Mouse (Mus musculus) midbrain, postnatal 0 days (tissue): ENCODE measurements at regions not wholly inside any gene's neighbourhood (a gene's known extent, or its start where the extent isn't known, plus 50 kb on each side); places are given as distances from the start of the nearest gene placed in this dataset.

Source experiments
- ATAC-seq: fragments of 200-750 bp; cut with Nextera tagmentation; 2 replicates; pipeline ENCODE4 v1.8.0; 2017; ENCODE audit warnings: moderate number of reproducible peaks, mild to moderate bottlenecking, moderate TSS enrichment, moderate library complexity; ENCODE audit not compliant: low FRiP score
- DNase-seq: peaks from one replicate; pipeline ENCODE4 v3.0.0-alpha.2; 2015; ENCODE audit warnings: low spot score
- H3K27ac ChIP-seq: fragments of 300-500 bp; sonication (generic); 2 replicates; pipeline ENCODE4 v1.5.1; 2014; ENCODE audit warnings: low read depth, mild to moderate bottlenecking, low read length, mixed read lengths
- H3K27me3 ChIP-seq: fragments of 300-500 bp; sonication (generic); 2 replicates; pipeline ENCODE4 v1.6.1; 2014; ENCODE audit warnings: low read length, control low read depth, mixed read lengths; ENCODE audit not compliant: insufficient read depth
- H3K36me3 ChIP-seq: fragments of 300-500 bp; sonication (generic); 2 replicates; pipeline ENCODE4 v1.6.1; 2014; ENCODE audit warnings: low read length, control low read depth, mixed read lengths; ENCODE audit not compliant: insufficient read depth
- H3K4me1 ChIP-seq: fragments of 300-500 bp; sonication (generic); 2 replicates; pipeline ENCODE4 v1.6.1; 2014; ENCODE audit warnings: mild to moderate bottlenecking, control low read depth, antibody characterized with exemption, low read length, mixed read lengths; ENCODE audit not compliant: insufficient read depth
- H3K4me2 ChIP-seq: fragments of 300-500 bp; sonication (generic); 2 replicates; pipeline ENCODE4 v1.6.1; 2014; ENCODE audit warnings: low read depth, mild to moderate bottlenecking, low read length, mixed read lengths; ENCODE audit not compliant: poor library complexity, severe bottlenecking
- H3K4me3 ChIP-seq: fragments of 300-500 bp; sonication (generic); 2 replicates; pipeline ENCODE4 v1.5.1; 2014; ENCODE audit warnings: low read depth, mild to moderate bottlenecking, low read length, moderate library complexity
- H3K9ac ChIP-seq: fragments of 300-500 bp; sonication (generic); replicated peaks from 2 replicates; pipeline ENCODE4 v1.6.1; 2014; ENCODE audit warnings: mild to moderate bottlenecking, low read length, moderate library complexity, mixed read lengths; ENCODE audit not compliant: poor library complexity, severe bottlenecking
- H3K9me3 ChIP-seq: fragments of 300-500 bp; sonication (generic); 2 replicates; pipeline ENCODE4 v1.6.1; 2016; ENCODE audit warnings: low read length, control low read depth
- CTCF ChIP-seq: IDR thresholded peaks from 2 replicates; pipeline ENCODE4 v1.5.1; 2016; ENCODE audit warnings: antibody characterized with exemption, mild to moderate bottlenecking
- WGBS: fragments of 180-500 bp; shearing (Covaris S2); extraction: QIAGEN DNeasy Blood & Tissue Kit; methylation state at CpG from one replicate; pipeline ENCODE4 v1.1.7; 2014; 5-methylcytosine and 5-hydroxymethylcytosine counted together

- Histone ChIP-seq H3K27ac (no peak overlapping the region), H3K9ac (no peak overlapping the region), H3K4me1 (no peaks in the 10 kb centered on the region), H3K27me3 (no peaks in the 10 kb centered on the region), H3K4me2 (no peak overlapping the region), H3K36me3 (no peaks in the 10 kb centered on the region), H3K9me3 (no peaks in the 10 kb centered on the region), H3K4me3 (no peak overlapping the region)
- no peak for TF ChIP-seq CTCF
- ATAC-seq (no peak), DNase-seq (no peak)
- 73% methylated on average over 7 of the region's 7 CpGs for WGBS
These were observed 249.3 kb upstream of the Hnrnpa3 start for GRCm38 (mm10) chr2:75409806-75410205.

- Histone ChIP-seq H3K27ac (no peak overlapping the region), H3K4me2 (no peak overlapping the region), H3K27me3 (no peaks in the 10 kb centered on the region), H3K4me3 (no peak overlapping the region), H3K4me1 (no peaks in the 10 kb centered on the region), H3K9ac (no peak overlapping the region), H3K9me3 (no peaks in the 10 kb centered on the region), H3K36me3 (no peaks in the 10 kb centered on the region)
- ATAC-seq: no peak
- DNase-seq: no peak
- TF ChIP-seq CTCF: no peak
- 83% methylated on average over 5 of the region's 5 CpGs for WGBS
These were observed 246.3 kb upstream of the Hnrnpa3 start for GRCm38 (mm10) chr2:75412735-75413134.

GRCm38 (mm10) chr2:75418689-75419088 is 240.4 kb upstream of the Hnrnpa3 start:
- no peak for TF ChIP-seq CTCF
- no peak for DNase-seq
- 83% methylated on average over 2 of the region's 2 CpGs for WGBS

GRCm38 (mm10) chr2:75419142-75419541 is 239.9 kb upstream of the Hnrnpa3 start:
- no peak overlapping the region for H3K9ac ChIP-seq
- no peaks in the 10 kb centered on the region for H3K27me3 ChIP-seq
- WGBS: 95% methylated on average over 1 of the region's 1 CpGs
- DNase-seq: no peak
- no peaks in the 10 kb centered on the region for H3K4me1 ChIP-seq
- no peak overlapping the region for H3K4me3 ChIP-seq
- H3K36me3 ChIP-seq: no peaks in the 10 kb centered on the region
- ATAC-seq: no peak
- H3K9me3 ChIP-seq: no peaks in the 10 kb centered on the region
- TF ChIP-seq CTCF: no peak
- no peak overlapping the region for H3K4me2 ChIP-seq
- H3K27ac ChIP-seq: no peak overlapping the region

More at GRCm38 (mm10) chr2:75418689-75419088, 240.4 kb upstream of the Hnrnpa3 start:
- no peak for ATAC-seq
- Histone ChIP-seq H3K27ac (no peak overlapping the region), H3K9ac (no peak overlapping the region), H3K4me2 (no peak overlapping the region), H3K4me3 (no peak overlapping the region), H3K9me3 (no peaks in the 10 kb centered on the region), H3K36me3 (no peaks in the 10 kb centered on the region), H3K4me1 (no peaks in the 10 kb centered on the region), H3K27me3 (no peaks in the 10 kb centered on the region)

- 52% methylated on average over 20 of the region's 20 CpGs for WGBS
- Histone ChIP-seq H3K4me2 (no peak overlapping the region), H3K36me3 (no peaks in the 10 kb centered on the region), H3K27ac (peak overlapping the region; percentile 57; the same call in 1 of the 2 replicates), H3K9me3 (no peaks in the 10 kb centered on the region), H3K4me1 (peaks cover 4% of the 10 kb centered on the region; the same call in 1 of the 2 replicates), H3K9ac (no peak overlapping the region), H3K27me3 (no peaks in the 10 kb centered on the region), H3K4me3 (no peak overlapping the region)
- DNase-seq: no peak
- TF ChIP-seq CTCF: no peak
- ATAC-seq: no peak
These were observed 236.0 kb upstream of the Hnrnpa3 start for GRCm38 (mm10) chr2:75422798-75423685.

GRCm38 (mm10) chr2:75423872-75424271 is 235.2 kb upstream of the Hnrnpa3 start:
- ATAC-seq (no peak), DNase-seq (no peak)
- H3K4me1 ChIP-seq: peaks cover 4% of the 10 kb centered on the region; the same call in 1 of the 2 replicates
- H3K27me3 ChIP-seq: no peaks in the 10 kb centered on the region
- H3K4me2 ChIP-seq: no peak overlapping the region
- no peaks in the 10 kb centered on the region for H3K36me3 ChIP-seq
- H3K4me3 ChIP-seq: no peak overlapping the region
- H3K9ac ChIP-seq: no peak overlapping the region
- TF ChIP-seq CTCF: no peak
- 20% methylated on average over 5 of the region's 5 CpGs for WGBS
- H3K9me3 ChIP-seq: no peaks in the 10 kb centered on the region
- H3K27ac ChIP-seq: peak overlapping the region; percentile 57
